Mouse (Mus musculus): ENCODE measurements around the gene Zfp1. TPM values are rescaled to one million over a fixed set of nuclear protein-coding genes. Genes with fewer than 3 reads are reported as not detected.
A peak's percentile ranks its signal among the peaks of the same experiment; 100 is the strongest.

Zfp1 gene
- polyA plus RNA-seq, 1 experiment, result 11.1 TPM

GRCm38 (mm10) chr8:111653524-111653923 lies 10.3 kb downstream of the Zfp1 start:
- Histone ChIP-seq H3K4me1 (replicated peaks; ENCODE audit: control insufficient read depth, insufficient read depth, low read length) (peaks cover 6% of the 10 kb centered on the region), H3K27me3 (ENCODE audit: control insufficient read depth, insufficient read depth, low read length) (no peaks in the 10 kb centered on the region), H3K27ac (ENCODE audit: control insufficient read depth, insufficient read depth, low read length) (no peak overlapping the region), H3K4me3 (ENCODE audit: control insufficient read depth, insufficient read depth, low read length) (no peak overlapping the region), H3K36me3 (ENCODE audit: control insufficient read depth, insufficient read depth, low read length) (no peaks in the 10 kb centered on the region)
- TF ChIP-seq POLR2A (IDR thresholded peaks at IDR 0.05; ENCODE audit: control insufficient read depth, extremely low read depth, insufficient read depth, low read length, poor library complexity) (no peak), CTCF (IDR thresholded peaks at IDR 0.05; ENCODE audit: borderline replicate concordance, control insufficient read depth, extremely low read depth, insufficient read depth, low read length, poor library complexity) (no peak)
- WGBS, result 95% methylated on average over 2 of the region's 2 CpGs
- DNase-seq, result no peak

DNA sequence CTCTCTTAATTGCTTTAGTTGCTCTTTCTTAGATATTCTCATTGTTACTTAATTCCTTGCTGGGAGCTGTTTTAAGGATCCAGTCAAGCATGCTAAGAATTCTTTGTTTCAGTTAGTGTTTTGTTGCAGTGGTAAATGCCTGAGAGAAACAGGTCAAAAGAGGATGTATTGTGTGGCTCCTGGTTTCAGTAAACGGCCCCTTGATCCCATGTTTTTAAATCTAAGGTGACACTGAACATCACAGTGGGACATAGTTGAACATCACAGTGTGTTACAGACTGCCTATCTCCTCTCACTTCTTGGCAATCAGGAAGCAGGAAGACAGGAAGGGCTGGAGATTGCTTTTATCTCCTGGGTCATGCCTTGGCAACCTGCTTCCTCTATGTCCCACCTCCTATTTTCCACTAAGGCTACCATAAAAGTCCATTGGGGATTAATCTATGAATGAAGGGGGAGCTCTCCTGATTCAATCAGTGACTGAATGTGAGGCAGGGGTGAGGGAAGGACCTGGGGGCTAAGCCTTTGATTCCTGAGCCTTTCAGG lies 14.2 kb downstream of the Zfp1 start:
- Histone ChIP-seq H3K27ac (ENCODE audit: control insufficient read depth, insufficient read depth, low read length) (no peak overlapping the region), H3K36me3 (ENCODE audit: control insufficient read depth, insufficient read depth, low read length) (no peaks in the 10 kb centered on the region), H3K4me1 (replicated peaks; ENCODE audit: control insufficient read depth, insufficient read depth, low read length) (0 out of 2 replicates have a peak, but pooled peaks cover 2% of the 10 kb centered on the region), H3K4me3 (ENCODE audit: control insufficient read depth, insufficient read depth, low read length) (no peak overlapping the region), H3K27me3 (ENCODE audit: control insufficient read depth, insufficient read depth, low read length) (no peaks in the 10 kb centered on the region)
- WGBS, result 73% methylated on average over 1 of the region's 1 CpGs
- TF ChIP-seq CTCF (IDR thresholded peaks at IDR 0.05; ENCODE audit: borderline replicate concordance, control insufficient read depth, extremely low read depth, insufficient read depth, low read length, poor library complexity), result no peak
- no peak for TF ChIP-seq POLR2A (IDR thresholded peaks at IDR 0.05; ENCODE audit: control insufficient read depth, extremely low read depth, insufficient read depth, low read length, poor library complexity)
- DNase-seq, result no peak

DNA sequence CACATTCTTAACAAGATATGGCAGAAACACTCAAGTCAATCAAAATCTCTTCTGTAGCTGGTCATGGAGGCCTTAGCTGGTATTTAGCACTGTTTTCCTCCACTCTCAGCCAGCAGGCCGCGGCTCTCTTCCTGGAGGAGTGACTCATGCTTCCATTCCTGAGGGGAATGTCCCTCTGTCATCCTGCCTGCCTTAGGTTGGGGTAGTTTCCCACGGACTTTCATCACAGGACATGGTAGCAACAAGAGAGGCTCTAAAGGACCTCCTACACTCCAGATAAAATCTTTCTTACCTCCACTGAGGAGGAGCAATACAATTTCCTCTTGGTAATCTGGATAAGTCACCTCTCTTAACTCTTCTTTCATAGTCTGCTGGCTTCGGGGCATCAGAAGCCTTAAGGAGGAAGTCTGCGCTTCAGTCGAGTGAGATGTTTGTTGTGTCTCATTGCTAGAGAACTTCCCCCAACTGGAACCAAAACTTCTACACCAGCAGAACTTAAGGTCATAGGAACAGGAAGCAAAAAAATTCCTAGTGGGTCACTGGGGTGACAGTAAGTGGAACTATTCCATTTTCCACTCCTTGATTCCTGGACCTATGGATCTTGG lies 15.7 kb downstream of the Zfp1 start:
- Histone ChIP-seq H3K36me3 (ENCODE audit: control insufficient read depth, insufficient read depth, low read length) (no peaks in the 10 kb centered on the region), H3K4me3 (ENCODE audit: control insufficient read depth, insufficient read depth, low read length) (no peak overlapping the region)

GRCm38 (mm10) chr8:111662473-111662872 lies 19.3 kb downstream of the Zfp1 start:
- Histone ChIP-seq H3K27me3 (ENCODE audit: control insufficient read depth, insufficient read depth, low read length) (no peaks in the 10 kb centered on the region), H3K36me3 (ENCODE audit: control insufficient read depth, insufficient read depth, low read length) (0 out of 2 replicates have a peak, but pooled peaks cover 4% of the 10 kb centered on the region), H3K27ac (ENCODE audit: control insufficient read depth, insufficient read depth, low read length) (no peak overlapping the region), H3K4me3 (ENCODE audit: control insufficient read depth, insufficient read depth, low read length) (no peak overlapping the region), H3K4me1 (replicated peaks; ENCODE audit: control insufficient read depth, insufficient read depth, low read length) (0 out of 2 replicates have a peak, but pooled peaks cover 2% of the 10 kb centered on the region)
- peak; percentile 60 for DNase-seq
- TF ChIP-seq POLR2A (IDR thresholded peaks at IDR 0.05; ENCODE audit: control insufficient read depth, extremely low read depth, insufficient read depth, low read length, poor library complexity) (no peak), CTCF (IDR thresholded peaks at IDR 0.05; ENCODE audit: borderline replicate concordance, control insufficient read depth, extremely low read depth, insufficient read depth, low read length, poor library complexity) (peak; percentile 68; the same call in 1 of the 2 replicates)
- WGBS, result 97% methylated on average over 3 of the region's 3 CpGs

More for the DNA sequence above, 15.7 kb downstream of the Zfp1 start:
- Histone ChIP-seq H3K4me1 (replicated peaks; ENCODE audit: control insufficient read depth, insufficient read depth, low read length) (0 out of 2 replicates have a peak, but pooled peaks cover 2% of the 10 kb centered on the region), H3K27ac (ENCODE audit: control insufficient read depth, insufficient read depth, low read length) (no peak overlapping the region), H3K27me3 (ENCODE audit: control insufficient read depth, insufficient read depth, low read length) (no peaks in the 10 kb centered on the region)
- WGBS, result 40% methylated on average over 6 of the region's 6 CpGs
- TF ChIP-seq CTCF (IDR thresholded peaks at IDR 0.05; ENCODE audit: borderline replicate concordance, control insufficient read depth, extremely low read depth, insufficient read depth, low read length, poor library complexity) (no peak), POLR2A (IDR thresholded peaks at IDR 0.05; ENCODE audit: control insufficient read depth, extremely low read depth, insufficient read depth, low read length, poor library complexity) (no peak)
- DNase-seq, result no peak

DNA sequence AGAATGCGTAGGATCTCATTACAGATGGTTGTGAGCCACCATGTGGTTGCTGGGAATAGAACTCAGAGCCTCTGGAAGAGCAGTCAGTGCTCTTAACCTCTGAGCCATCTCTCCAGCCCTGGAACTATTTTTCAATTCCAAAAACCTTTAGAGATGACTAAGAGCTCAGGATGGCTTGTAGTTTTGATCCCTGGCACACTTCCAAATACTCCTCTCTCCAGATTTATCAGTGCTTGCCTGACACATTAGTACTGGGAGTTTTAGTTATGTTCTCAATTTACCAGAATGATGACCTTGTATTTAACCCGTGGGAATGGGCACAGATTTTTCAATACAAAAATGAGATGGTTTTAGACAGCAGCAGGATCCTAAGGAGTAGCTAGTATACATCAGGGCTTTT lies 23.6 kb downstream of the Zfp1 start:
- peaks cover 16% of the 10 kb centered on the region for H3K36me3 ChIP-seq (ENCODE audit: control insufficient read depth, insufficient read depth, low read length)
- no peaks in the 10 kb centered on the region for H3K4me1 ChIP-seq (replicated peaks; ENCODE audit: control insufficient read depth, insufficient read depth, low read length)
- no peak overlapping the region for H3K4me3 ChIP-seq (ENCODE audit: control insufficient read depth, insufficient read depth, low read length)
- no peak for TF ChIP-seq CTCF (IDR thresholded peaks at IDR 0.05; ENCODE audit: borderline replicate concordance, control insufficient read depth, extremely low read depth, insufficient read depth, low read length, poor library complexity)
- TF ChIP-seq POLR2A (IDR thresholded peaks at IDR 0.05; ENCODE audit: control insufficient read depth, extremely low read depth, insufficient read depth, low read length, poor library complexity), result no peak
- H3K27ac ChIP-seq (ENCODE audit: control insufficient read depth, insufficient read depth, low read length), result no peak overlapping the region
- DNase-seq, result no peak
- no peaks in the 10 kb centered on the region for H3K27me3 ChIP-seq (ENCODE audit: control insufficient read depth, insufficient read depth, low read length)
- WGBS, result 94% methylated on average over 2 of the region's 2 CpGs

- Histone ChIP-seq H3K4me1 (replicated peaks; ENCODE audit: control insufficient read depth, insufficient read depth, low read length) (no peaks in the 10 kb centered on the region), H3K4me3 (ENCODE audit: control insufficient read depth, insufficient read depth, low read length) (no peak overlapping the region), H3K36me3 (ENCODE audit: control insufficient read depth, insufficient read depth, low read length) (no peaks in the 10 kb centered on the region), H3K27me3 (ENCODE audit: control insufficient read depth, insufficient read depth, low read length) (no peaks in the 10 kb centered on the region), H3K27ac (ENCODE audit: control insufficient read depth, insufficient read depth, low read length) (no peak overlapping the region)
- TF ChIP-seq CTCF (IDR thresholded peaks at IDR 0.05; ENCODE audit: borderline replicate concordance, control insufficient read depth, extremely low read depth, insufficient read depth, low read length, poor library complexity), result no peak
- TF ChIP-seq POLR2A (IDR thresholded peaks at IDR 0.05; ENCODE audit: control insufficient read depth, extremely low read depth, insufficient read depth, low read length, poor library complexity), result no peak
- peak; percentile 35 for DNase-seq
- WGBS, result 81% methylated on average over 8 of the region's 8 CpGs
Measured at GRCm38 (mm10) chr8:111676237-111676636, 33.0 kb downstream of the Zfp1 start.
